Mouse (Mus musculus): ENCODE results near the gene Shisal2a. TPM values are rescaled to one million over a fixed set of nuclear protein-coding genes. Genes with fewer than 3 reads are reported as not detected.
A peak's percentile ranks its signal among the peaks of the same experiment; 100 is the strongest.
"Not testable (repeated sequence)": the region's sequence is repeated elsewhere in the genome, so short reads cannot be mapped to it uniquely, and the experiment has no call there.

Shisal2a gene
- polyA plus RNA-seq, 1 experiment from 2014 or later, result 1.8 TPM

DNA sequence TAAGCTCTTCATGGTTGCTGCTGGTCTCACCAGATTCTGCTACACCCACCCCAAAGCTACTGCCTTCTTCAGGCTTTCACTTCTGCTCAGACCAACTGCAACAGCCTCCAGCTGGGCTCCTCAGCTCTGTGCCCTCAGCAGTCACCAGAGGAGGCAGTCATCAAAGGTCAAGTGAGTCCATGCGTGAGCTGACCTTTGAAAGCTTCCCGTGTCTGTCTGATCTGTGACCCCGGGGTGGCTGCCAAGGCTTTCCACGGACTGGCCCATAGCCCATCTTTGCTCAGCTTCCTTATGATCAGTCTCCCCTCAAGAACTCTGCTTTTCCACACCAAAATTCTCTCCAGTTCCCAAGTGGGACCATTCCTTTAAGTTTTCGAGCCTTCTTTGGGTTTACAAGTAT lies 13.9 kb downstream of the Shisal2a start:
- 47% methylated on average over 5 of the region's 5 CpGs for WGBS
- H3K27me3 ChIP-seq (ENCODE audit: poor library complexity, severe bottlenecking), result no peaks in the 10 kb centered on the region
- H3K4me3 ChIP-seq, result no peak overlapping the region
- no peaks in the 10 kb centered on the region for H3K36me3 ChIP-seq (replicated peaks)
- peak overlapping the region; percentile 67 for H3K27ac ChIP-seq
- no peaks in the 10 kb centered on the region for H3K9me3 ChIP-seq
- DNase-seq (ENCODE audit: extremely low spot score, low spot score), result no peak
- H3K4me1 ChIP-seq, result peaks cover 29% of the 10 kb centered on the region

DNA sequence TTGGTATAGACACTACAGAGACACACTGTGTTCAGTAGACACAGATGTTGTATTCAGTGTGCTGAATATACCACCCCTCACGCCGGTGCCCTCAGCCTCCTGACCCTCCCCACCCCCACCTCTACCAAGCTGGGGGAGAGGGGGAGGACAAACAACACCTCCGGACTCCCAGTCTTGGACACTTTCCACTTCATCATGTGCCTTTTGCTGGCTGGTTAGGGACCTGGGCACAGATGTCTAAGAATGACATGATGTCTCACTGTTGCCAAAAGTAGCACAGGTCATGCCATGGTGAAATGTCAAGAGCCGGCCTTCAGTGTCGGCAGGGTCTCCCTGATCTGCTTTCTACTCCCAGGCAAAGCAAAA lies 19.1 kb downstream of the Shisal2a start:
- H3K36me3 ChIP-seq (replicated peaks), result no peaks in the 10 kb centered on the region
- WGBS, result 28% methylated on average over 5 of the region's 5 CpGs
- H3K27ac ChIP-seq, result peak overlapping the region; percentile 93
- peaks cover 69% of the 10 kb centered on the region for H3K4me1 ChIP-seq
- no peaks in the 10 kb centered on the region for H3K27me3 ChIP-seq (ENCODE audit: poor library complexity, severe bottlenecking)
- H3K9me3 ChIP-seq, result no peaks in the 10 kb centered on the region
- peak overlapping the region; percentile 1; the same call in 1 of the 2 replicates for H3K4me3 ChIP-seq
- DNase-seq (ENCODE audit: extremely low spot score, low spot score), result no peak

DNA sequence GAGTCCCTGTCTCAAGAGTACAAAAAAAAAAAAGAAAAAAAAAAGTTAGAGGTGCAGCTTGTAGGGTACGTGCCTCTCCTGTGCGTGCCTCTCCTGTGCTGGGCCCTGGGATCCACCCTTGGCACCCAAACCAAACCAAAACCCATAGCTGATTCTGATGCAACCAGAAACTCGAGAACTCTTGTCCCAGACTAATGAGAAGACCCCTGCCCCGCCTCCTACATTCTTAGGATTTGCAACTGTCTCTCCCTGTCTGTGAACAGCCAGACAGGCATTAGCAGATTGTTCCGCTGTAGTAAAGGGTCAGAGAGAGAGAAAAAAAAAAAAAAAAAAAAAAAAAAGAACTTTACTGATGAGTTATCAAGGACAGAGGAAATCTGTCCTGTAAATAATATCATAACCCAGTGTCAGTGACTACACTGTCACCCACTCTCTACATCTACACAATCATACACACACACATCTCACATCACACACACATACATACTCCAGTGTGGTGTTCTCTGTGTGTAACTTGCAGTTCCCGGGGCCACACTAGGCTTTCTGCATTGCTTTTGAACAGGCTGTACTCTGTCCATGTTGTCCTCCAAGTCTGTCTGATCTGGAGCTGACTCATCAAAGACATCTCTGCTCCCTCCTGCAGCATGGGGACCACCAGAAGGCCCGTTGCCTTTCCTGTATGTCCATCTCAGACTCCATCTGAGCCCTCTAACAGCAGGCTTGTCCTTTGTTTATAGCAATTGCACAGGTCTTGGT lies 19.6 kb downstream of the Shisal2a start:
- peak; percentile 58 for DNase-seq (ENCODE audit: extremely low spot score, low spot score)
- H3K27ac ChIP-seq, result peak overlapping the region; percentile 93
- no peaks in the 10 kb centered on the region for H3K36me3 ChIP-seq (replicated peaks)
- H3K4me1 ChIP-seq, result peaks cover 69% of the 10 kb centered on the region
- no peaks in the 10 kb centered on the region for H3K9me3 ChIP-seq
- H3K27me3 ChIP-seq (ENCODE audit: poor library complexity, severe bottlenecking), result no peaks in the 10 kb centered on the region
- H3K4me3 ChIP-seq, result peak overlapping the region; percentile 36
- 9% methylated on average over 7 of the region's 7 CpGs for WGBS

DNA sequence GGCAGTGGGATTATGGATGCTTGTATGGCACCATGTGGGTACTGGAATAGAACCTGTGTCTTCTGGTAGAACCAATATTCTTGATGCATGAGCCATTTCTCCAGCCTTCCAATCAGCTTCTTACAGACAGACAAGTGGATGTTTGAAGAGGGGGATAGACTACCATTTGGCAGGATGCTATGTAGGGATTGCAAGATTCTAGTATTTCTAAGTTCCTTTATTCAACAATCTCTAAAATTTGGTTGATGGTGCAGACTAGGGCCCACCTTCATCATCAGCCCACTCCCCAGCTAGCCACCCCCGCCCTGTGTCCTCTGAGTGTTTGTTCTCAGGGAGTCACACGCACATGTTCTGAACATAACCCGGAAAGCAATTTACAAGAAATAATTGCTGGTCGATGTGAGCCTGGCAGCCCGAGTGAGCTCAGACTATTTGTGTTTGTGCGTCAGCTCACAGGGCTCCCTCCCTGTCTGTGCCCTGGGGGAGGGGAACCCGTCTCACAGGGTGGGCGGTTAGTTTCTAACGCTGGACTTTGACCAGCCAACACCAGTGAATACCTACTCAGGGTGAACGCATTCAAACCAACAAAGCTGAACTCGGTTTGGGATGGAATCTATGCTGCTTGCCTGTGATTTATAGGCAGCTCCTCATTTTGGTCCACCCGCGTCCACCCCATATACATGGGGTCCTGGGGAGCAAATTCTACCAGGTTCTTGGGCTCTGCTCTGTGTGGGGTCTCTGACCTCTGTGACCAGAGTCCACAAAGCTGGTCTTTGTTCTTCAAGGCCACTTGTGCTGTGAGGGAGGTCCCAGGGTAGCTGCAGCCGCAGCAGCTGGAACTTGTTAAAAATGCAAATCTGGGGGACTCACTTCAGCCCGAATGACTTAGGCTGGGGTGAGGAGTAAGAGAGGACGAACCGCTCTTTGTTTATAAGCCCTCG lies 20.6 kb downstream of the Shisal2a start:
- Histone ChIP-seq H3K4me3 (peak overlapping the region; percentile 36), H3K4me1 (peaks cover 72% of the 10 kb centered on the region), H3K9me3 (no peaks in the 10 kb centered on the region), H3K36me3 (replicated peaks) (no peaks in the 10 kb centered on the region), H3K27me3 (ENCODE audit: poor library complexity, severe bottlenecking) (no peaks in the 10 kb centered on the region), H3K27ac (peak overlapping the region; percentile 93)
- DNase-seq (ENCODE audit: extremely low spot score, low spot score), result peak; percentile 85
- WGBS, result 2% methylated on average over 18 of the region's 18 CpGs

DNA sequence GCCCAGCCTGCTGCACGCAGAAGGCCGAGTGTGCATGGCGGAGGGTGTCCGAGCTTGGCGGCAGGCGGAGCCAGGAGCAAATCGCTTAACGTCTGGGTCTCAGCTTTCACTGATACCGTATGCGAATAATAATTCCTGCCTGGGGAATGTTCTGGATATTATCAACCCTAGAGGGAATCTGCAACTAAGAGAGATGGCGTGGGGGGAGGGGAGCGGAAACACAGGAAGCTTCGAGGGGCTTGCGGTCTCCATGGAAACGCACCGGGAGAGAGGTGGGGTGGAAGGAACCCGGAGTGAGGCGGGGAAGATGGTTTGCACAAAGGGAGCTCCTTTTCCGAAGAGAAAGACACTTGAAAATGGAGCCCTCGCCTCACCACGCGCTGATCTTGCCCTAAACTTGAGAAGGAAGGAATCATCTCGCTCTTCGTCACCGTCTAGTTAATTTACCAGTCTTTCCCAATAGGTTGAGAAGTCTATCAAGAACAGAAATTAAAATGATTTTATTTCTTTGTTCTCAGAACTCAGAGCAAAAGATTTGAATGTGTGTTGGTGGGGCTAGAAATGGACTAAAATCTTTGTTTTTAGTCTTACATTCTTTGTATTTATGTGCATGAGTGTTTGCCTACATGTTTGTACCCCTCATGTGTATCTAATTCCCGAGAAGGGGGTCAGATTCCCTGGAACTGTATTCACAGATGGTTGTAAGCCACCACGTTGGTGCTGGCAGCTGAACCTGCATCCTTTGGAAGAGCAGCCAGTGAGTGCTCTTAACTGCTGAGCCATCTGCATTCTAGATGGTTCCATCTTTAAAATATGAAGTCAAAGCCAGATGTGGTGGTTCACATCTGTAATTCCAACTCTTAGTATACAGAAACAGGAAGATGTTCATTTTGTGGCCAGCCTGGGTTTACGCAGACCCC lies 22.8 kb downstream of the Shisal2a start:
- DNase-seq (ENCODE audit: extremely low spot score, low spot score), result peak; percentile 91
- Histone ChIP-seq H3K4me1 (peaks cover 86% of the 10 kb centered on the region), H3K27ac (peak overlapping the region; percentile 93), H3K36me3 (replicated peaks) (no peaks in the 10 kb centered on the region), H3K4me3 (peak overlapping the region; percentile 35), H3K9me3 (no peaks in the 10 kb centered on the region), H3K27me3 (ENCODE audit: poor library complexity, severe bottlenecking) (no peaks in the 10 kb centered on the region)
- 5% methylated on average over 28 of the region's 28 CpGs for WGBS

DNA sequence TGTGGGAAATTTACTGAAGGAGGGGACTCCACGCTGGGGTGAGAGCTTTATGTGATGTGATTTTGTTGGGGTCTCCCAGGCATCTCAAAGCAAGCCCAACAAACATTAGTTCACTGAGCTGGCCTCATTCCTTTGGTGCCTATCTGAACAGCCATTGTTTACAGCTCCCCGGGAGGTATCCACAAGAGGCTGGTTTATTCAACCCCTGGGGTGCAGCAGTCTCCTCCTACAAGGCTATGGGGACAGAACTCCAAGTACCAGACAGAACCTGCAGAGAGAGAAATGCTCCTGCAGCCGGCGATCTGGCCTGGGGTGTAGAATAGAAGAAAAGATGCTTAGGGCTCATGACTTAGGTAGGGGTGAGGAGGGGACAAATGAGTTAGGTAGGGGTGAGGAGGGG lies 24.7 kb downstream of the Shisal2a start:
- DNase-seq (ENCODE audit: extremely low spot score, low spot score), result no peak
- H3K36me3 ChIP-seq (replicated peaks), result no peaks in the 10 kb centered on the region
- WGBS, result 15% methylated on average over 4 of the region's 4 CpGs
- peaks cover 79% of the 10 kb centered on the region for H3K4me1 ChIP-seq
- H3K9me3 ChIP-seq, result no peaks in the 10 kb centered on the region
- no peaks in the 10 kb centered on the region for H3K27me3 ChIP-seq (ENCODE audit: poor library complexity, severe bottlenecking)
- peak overlapping the region; percentile 93 for H3K27ac ChIP-seq
- no peak overlapping the region for H3K4me3 ChIP-seq

DNA sequence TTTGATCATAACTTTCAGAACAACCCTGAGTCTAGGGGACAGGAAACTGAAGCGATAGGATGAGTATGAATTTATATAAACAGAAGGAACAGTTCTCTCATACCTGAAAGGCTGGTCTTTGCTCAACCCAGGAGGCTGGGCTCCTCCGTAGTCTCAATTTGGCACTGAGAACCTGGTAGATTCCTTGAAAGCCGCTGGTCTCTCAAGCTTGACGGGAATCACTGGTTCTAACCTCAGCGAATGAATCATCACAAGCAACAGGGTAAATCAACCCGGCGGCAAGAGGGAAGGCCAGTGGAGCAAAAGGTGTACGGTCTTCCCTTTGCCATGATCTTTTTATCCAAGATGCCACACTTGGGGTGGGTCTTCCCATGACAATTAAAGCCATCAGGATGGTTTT lies 25.7 kb downstream of the Shisal2a start:
- Histone ChIP-seq H3K27ac (peak overlapping the region; percentile 54; the same call in 1 of the 2 replicates), H3K27me3 (ENCODE audit: poor library complexity, severe bottlenecking) (no peaks in the 10 kb centered on the region), H3K36me3 (replicated peaks) (no peaks in the 10 kb centered on the region), H3K4me3 (no peak overlapping the region), H3K4me1 (peaks cover 69% of the 10 kb centered on the region), H3K9me3 (no peaks in the 10 kb centered on the region)
- WGBS, result 93% methylated on average over 8 of the region's 8 CpGs
- DNase-seq (ENCODE audit: extremely low spot score, low spot score), result no peak

DNA sequence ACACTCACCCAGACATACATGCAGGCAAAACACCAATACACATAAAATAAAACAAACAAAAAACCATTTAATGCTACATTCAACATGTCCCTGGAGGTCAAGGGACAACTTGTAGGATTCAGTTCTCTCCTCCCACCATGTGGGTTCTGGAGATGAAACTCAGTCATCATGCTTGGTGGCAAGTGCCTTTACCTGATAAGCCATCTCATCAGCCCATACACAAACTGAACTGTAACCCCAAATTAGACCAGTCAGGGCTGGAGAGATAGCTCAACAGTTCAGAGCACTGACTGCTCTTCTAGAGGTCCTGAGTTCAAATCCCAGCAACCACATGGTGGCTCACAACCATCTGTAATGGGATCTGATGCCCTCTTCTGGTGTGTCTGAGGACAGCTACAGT lies 29.6 kb downstream of the Shisal2a start:
- peaks cover 61% of the 10 kb centered on the region for H3K4me1 ChIP-seq
- H3K9me3 ChIP-seq, H3K27ac ChIP-seq: not testable (repeated sequence)

DNA sequence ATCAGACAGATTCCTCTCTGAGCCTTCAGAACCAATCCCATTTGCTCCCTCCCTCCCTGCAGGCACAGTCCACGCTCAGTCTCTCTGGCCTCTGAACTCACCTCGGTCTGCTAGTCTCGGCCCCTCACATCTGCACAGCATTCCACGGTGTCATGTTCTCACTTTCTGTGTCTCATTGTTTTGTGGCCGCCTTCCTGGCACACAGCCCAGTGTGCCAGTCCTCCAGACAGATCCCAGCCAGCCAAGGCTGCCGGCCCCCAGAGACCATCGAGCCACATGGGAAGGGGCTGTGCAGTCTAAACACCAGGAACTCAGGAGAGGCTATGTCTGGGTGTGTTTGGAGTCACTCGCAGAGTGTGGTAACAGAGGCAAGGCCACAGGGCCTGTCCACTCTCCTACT lies 32.3 kb downstream of the Shisal2a start:
- Histone ChIP-seq H3K4me1 (peaks cover 59% of the 10 kb centered on the region), H3K9me3 (no peaks in the 10 kb centered on the region), H3K4me3 (0 out of 2 replicates have a peak overlapping the region, but pooled peaks have one; percentile 3), H3K27ac (peak overlapping the region; percentile 84), H3K27me3 (ENCODE audit: poor library complexity, severe bottlenecking) (no peaks in the 10 kb centered on the region), H3K36me3 (replicated peaks) (no peaks in the 10 kb centered on the region)
- WGBS, result 19% methylated on average over 8 of the region's 8 CpGs
- DNase-seq (ENCODE audit: extremely low spot score, low spot score), result peak; percentile 78

More for the DNA sequence above, 29.6 kb downstream of the Shisal2a start:
- DNase-seq (ENCODE audit: extremely low spot score, low spot score); H3K36me3 ChIP-seq (replicated peaks); H3K27me3 ChIP-seq (ENCODE audit: poor library complexity, severe bottlenecking); H3K4me3 ChIP-seq: not testable (repeated sequence)

DNA sequence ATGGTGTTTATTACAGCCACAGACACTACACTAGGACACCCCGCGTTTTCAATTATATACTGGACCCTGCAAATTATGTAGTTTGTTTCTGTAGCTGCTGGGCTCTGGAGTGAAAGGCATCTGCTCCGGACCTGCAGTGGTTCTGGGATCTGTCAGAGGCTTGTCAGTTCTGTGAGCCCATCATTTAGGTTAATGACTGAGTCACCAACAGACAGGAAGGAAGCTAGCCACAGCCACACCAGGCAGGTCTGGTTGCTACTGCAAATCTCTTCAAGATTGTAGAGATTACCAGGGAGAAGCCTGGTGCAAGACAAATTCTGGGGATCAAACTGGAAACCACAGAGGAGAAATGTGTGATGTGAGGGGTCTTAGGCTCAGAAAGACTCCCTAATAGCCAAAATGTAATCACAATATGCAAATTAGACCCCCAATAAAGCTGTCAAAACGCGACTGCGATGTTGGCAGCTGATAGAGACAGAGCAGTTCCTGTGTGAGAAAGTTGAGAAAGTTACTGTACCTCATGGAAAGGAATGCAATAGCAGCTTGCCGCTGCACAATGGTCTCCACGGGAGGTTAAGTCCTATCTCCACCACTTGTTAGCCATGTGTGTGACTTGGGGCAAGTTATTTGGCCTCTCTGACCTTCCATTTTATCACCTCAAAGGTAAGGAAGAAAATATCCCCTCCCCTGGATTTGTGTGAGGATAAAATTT lies 33.2 kb downstream of the Shisal2a start:
- DNase-seq (ENCODE audit: extremely low spot score, low spot score), result no peak
- Histone ChIP-seq H3K36me3 (replicated peaks) (no peaks in the 10 kb centered on the region), H3K27ac (peak overlapping the region; percentile 84), H3K4me1 (peaks cover 60% of the 10 kb centered on the region), H3K9me3 (no peaks in the 10 kb centered on the region), H3K4me3 (no peak overlapping the region), H3K27me3 (ENCODE audit: poor library complexity, severe bottlenecking) (no peaks in the 10 kb centered on the region)
- 47% methylated on average over 8 of the region's 8 CpGs for WGBS

DNA sequence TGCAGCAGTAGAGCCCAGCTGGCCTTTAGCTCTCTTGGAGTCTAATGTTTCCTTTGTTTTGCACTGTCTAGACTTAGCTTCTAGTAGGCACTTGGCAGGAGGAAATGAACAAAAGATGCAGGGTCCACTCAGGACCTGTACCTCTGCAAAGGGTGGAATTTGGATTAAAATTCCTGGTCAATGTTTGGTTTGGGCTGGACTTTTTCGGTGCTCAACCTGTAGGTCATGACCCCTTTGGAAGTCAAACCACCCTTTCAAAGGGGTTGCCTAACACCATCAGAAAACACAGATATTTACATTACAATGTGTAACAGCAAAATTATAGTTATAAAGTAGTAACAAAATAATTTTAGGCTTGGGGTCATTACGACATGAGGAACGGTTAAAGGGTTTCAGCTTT lies 34.1 kb downstream of the Shisal2a start:
- 78% methylated on average over 3 of the region's 3 CpGs for WGBS
- no peak for DNase-seq (ENCODE audit: extremely low spot score, low spot score)
- peaks cover 63% of the 10 kb centered on the region for H3K4me1 ChIP-seq
- H3K27ac ChIP-seq, result peak overlapping the region; percentile 84
- no peaks in the 10 kb centered on the region for H3K36me3 ChIP-seq (replicated peaks)
- H3K9me3 ChIP-seq, result no peaks in the 10 kb centered on the region
- no peaks in the 10 kb centered on the region for H3K27me3 ChIP-seq (ENCODE audit: poor library complexity, severe bottlenecking)
- H3K4me3 ChIP-seq, result no peak overlapping the region
